In the genomic region with DNA sequence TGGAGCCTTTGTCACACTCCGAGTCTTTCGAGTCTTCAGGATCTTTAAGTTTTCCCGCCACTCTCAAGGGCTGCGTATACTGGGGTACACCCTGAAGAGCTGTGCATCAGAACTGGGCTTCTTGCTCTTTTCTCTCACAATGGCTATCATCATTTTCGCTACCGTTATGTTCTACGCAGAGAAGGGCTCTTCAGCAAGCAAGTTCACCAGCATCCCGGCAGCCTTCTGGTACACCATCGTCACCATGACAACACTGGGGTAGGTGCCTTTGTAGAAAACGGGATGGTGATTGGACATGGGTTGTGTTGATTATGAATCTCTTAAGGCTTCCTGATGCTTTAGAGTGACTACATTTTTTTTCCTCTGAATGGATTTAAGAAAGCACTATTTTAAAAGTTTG, we compare ENCODE assay signal across 18 mouse cellular contexts. TPM values are rescaled to one million over a fixed set of nuclear protein-coding genes. Genes with fewer than 3 reads are reported as not detected.
DNase-seq lines count a peak whose midpoint lies in the region; ATAC-seq and TF ChIP-seq lines count a peak whose summit lies in the region.
"Had no signal": no experiment of that assay in that cellular context is flagged by ENCODE, and none has a peak within 500 bp of the region (broad histone marks: within the 10 kb centered on the region; RNA-seq: fewer than 3 reads in every experiment).

No protein-coding gene starts in this region.

- no peak for TF ChIP-seq POLR2A in thymus, adult 2 months (IDR thresholded peaks at IDR 0.05; ENCODE audit: control insufficient read depth, extremely low read depth, insufficient read depth, low read length, poor library complexity)

- H3K36me3 ChIP-seq in midbrain, postnatal 0 days (ENCODE audit: insufficient read depth, low read length) = no peaks in the 10 kb centered on the region
- no peaks in the 10 kb centered on the region for H3K36me3 ChIP-seq in thymus, adult 2 months (ENCODE audit: control insufficient read depth, insufficient read depth, low read length)
- H3K36me3 ChIP-seq: embryonic facial prominence, embryonic 12.5 days; heart, embryonic 10.5 days; limb, embryonic 15.5 days had no signal

- no peaks in the 10 kb centered on the region for H3K4me1 ChIP-seq in midbrain, postnatal 0 days (ENCODE audit: insufficient read depth, low read length)
- no peaks in the 10 kb centered on the region for H3K4me1 ChIP-seq in thymus, adult 2 months (replicated peaks; ENCODE audit: control insufficient read depth, insufficient read depth, low read length)
- H3K4me1 ChIP-seq: embryonic facial prominence, embryonic 12.5 days; heart, embryonic 10.5 days had no signal

- no peaks in the 10 kb centered on the region for H3K9me3 ChIP-seq in midbrain, postnatal 0 days (ENCODE audit: low read length)
- H3K9me3 ChIP-seq: embryonic facial prominence, embryonic 12.5 days; heart, embryonic 10.5 days; limb, embryonic 15.5 days had no signal

- peak overlapping the region; percentile 69 for H3K4me2 ChIP-seq in midbrain, postnatal 0 days (ENCODE audit: low read depth, low read length, poor library complexity, severe bottlenecking)
- H3K4me2 ChIP-seq: embryonic facial prominence, embryonic 12.5 days; limb, embryonic 15.5 days had no signal

- no peak overlapping the region for H3K9ac ChIP-seq in midbrain, postnatal 0 days (replicated peaks; ENCODE audit: low read length, poor library complexity, severe bottlenecking)
- H3K9ac ChIP-seq: embryonic facial prominence, embryonic 12.5 days; limb, embryonic 15.5 days; liver, postnatal 0 days had no signal

- no peak overlapping the region for H3K27ac ChIP-seq in midbrain, postnatal 0 days (ENCODE audit: low read depth, low read length)
- no peak overlapping the region for H3K27ac ChIP-seq in thymus, adult 2 months (ENCODE audit: control insufficient read depth, insufficient read depth, low read length)
- H3K27ac ChIP-seq: embryonic facial prominence, embryonic 12.5 days; heart, embryonic 10.5 days; limb, embryonic 15.5 days had no signal

- TF ChIP-seq CTCF in midbrain, postnatal 0 days (IDR thresholded peaks at IDR 0.05) = no peak
- TF ChIP-seq CTCF in thymus, adult 2 months (IDR thresholded peaks at IDR 0.05; ENCODE audit: borderline replicate concordance, control insufficient read depth, extremely low read depth, insufficient read depth, low read length, poor library complexity) = no peak

- no peaks in the 10 kb centered on the region for H3K27me3 ChIP-seq in midbrain, postnatal 0 days (ENCODE audit: insufficient read depth, low read length)
- peaks cover 7% of the 10 kb centered on the region for H3K27me3 ChIP-seq in thymus, adult 2 months (ENCODE audit: control insufficient read depth, insufficient read depth, low read length)
- H3K27me3 ChIP-seq: CH12.LX had no signal

- WGBS in midbrain, postnatal 0 days = 89% methylated on average over 10 of the region's 10 CpGs
- WGBS in thymus, adult 2 months = 94% methylated on average over 10 of the region's 10 CpGs

- DNase-seq in cerebellum, adult 11-12 months = peak; percentile 44
- no peak for DNase-seq in cerebellum, adult 8-10 months
- DNase-seq in layer of hippocampus, postnatal 36 days = peak; percentile 10 to 13
- DNase-seq in layer of hippocampus, adult 8-10 months (ENCODE audit: low spot score in 2 of 2) = no peak
- DNase-seq in brain, adult 2 months (ENCODE audit: low read depth, low spot score) = peak; percentile 74
- no peak for DNase-seq in midbrain, postnatal 0 days (ENCODE audit: low spot score)
- DNase-seq in thymus, adult 2 months = no peak
- DNase-seq in embryo, embryonic 9.5 days (ENCODE audit: extremely low spot score) = no peak
- DNase-seq: gastrocnemius, postnatal 25 days; heart, postnatal 14 days; liver, postnatal 0 days; lung, postnatal 36 days had no signal

- H3K4me3 ChIP-seq in midbrain, postnatal 0 days (ENCODE audit: low read depth, low read length) = peak overlapping the region; percentile 2; the same call in 1 of the 2 replicates
- H3K4me3 ChIP-seq in thymus, adult 2 months (ENCODE audit: control insufficient read depth, insufficient read depth, low read length) = no peak overlapping the region
- H3K4me3 ChIP-seq: embryonic facial prominence, embryonic 12.5 days; heart, embryonic 10.5 days; limb, embryonic 15.5 days had no signal

- no peak for ATAC-seq in midbrain, postnatal 0 days (ENCODE audit: low FRiP score)
- ATAC-seq: intestine, embryonic 16.5 days; liver, postnatal 0 days had no signal

RNA-seq across cellular contexts. Expression of gene Kcnd2, which starts 1.9 kb away (rescaled TPM):
- 100 to 1,000 TPM; 101 to 107 TPM for total RNA-seq in layer of hippocampus, postnatal 36 days (2021)
- 10 to 100 TPM; 84.9 to 96.6 (median 90.3) TPM for total RNA-seq in layer of hippocampus, adult 8-10 months (2022)
- 95.2 and 95.8 TPM in 2 replicates for total RNA-seq in midbrain, postnatal 0 days (2014; rRNA removed)
- 41.3 and 44.6 TPM in 2 replicates for polyA plus RNA-seq in midbrain, postnatal 0 days (2015; fragmentation: Nextera tagmentation; extraction: Ambion mirVana)
- 0.04 and 0.50 TPM in 2 replicates for polyA plus RNA-seq in thymus, adult 2 months (2012; rRNA removed)
- total RNA-seq: CH12.LX; gastrocnemius, postnatal 25 days; neutrophil, adult 5-6 weeks had no signal
- polyA plus RNA-seq: liver, postnatal 0 days had no signal

Comparison
In these comparisons a context has a peak if more than half of its experiments do, and no peak if none do; other contexts are left out.
1. DNase-seq: peak in cerebellum, adult 11-12 months (single experiment), layer of hippocampus, postnatal 36 days (2 of 2) and brain, adult 2 months (single experiment); none in cerebellum, adult 8-10 months (single experiment), layer of hippocampus, adult 8-10 months (0 of 2), midbrain, postnatal 0 days (single experiment), thymus, adult 2 months (single experiment) and embryo, embryonic 9.5 days (single experiment).